27 mouse cellular contexts compared by ENCODE assay signal in genomic region chr7:74045166-74045957, GRCm38 (mm10). TPM values are rescaled to one million over a fixed set of nuclear protein-coding genes. Genes with fewer than 3 reads are reported as not detected.
"Had no signal": no experiment of that assay in that cellular context is flagged by ENCODE, and none has a peak within 500 bp of the region (broad histone marks: within the 10 kb centered on the region; RNA-seq: fewer than 3 reads in every experiment).

No protein-coding gene starts in this region.

- H3K27ac ChIP-seq: kidney, embryonic 15.5 days; left cerebral cortex, adult 2 months; limb, embryonic 12.5 days; limb, embryonic 15.5 days; liver, embryonic 14.5 days; macrophage; neural tube, embryonic 13.5 days; stomach, postnatal 0 days had no signal

- H3K9me3 ChIP-seq: kidney, embryonic 15.5 days; limb, embryonic 12.5 days; limb, embryonic 15.5 days; neural tube, embryonic 13.5 days had no signal

- H3K4me2 ChIP-seq: kidney, embryonic 15.5 days; limb, embryonic 12.5 days; limb, embryonic 15.5 days; liver, embryonic 11.5 days; lung, embryonic 14.5 days; neural tube, embryonic 13.5 days had no signal

- H3K9ac ChIP-seq: kidney, embryonic 15.5 days; limb, embryonic 12.5 days; limb, embryonic 15.5 days; liver, embryonic 14.5 days; liver, postnatal 0 days; lung, embryonic 14.5 days; neural tube, embryonic 13.5 days had no signal

- H3K27me3 ChIP-seq: kidney, embryonic 15.5 days; limb, embryonic 12.5 days; limb, embryonic 15.5 days; neural tube, embryonic 13.5 days had no signal

- H3K4me1 ChIP-seq: limb, embryonic 12.5 days had no signal

- ATAC-seq: liver, postnatal 0 days; lung, postnatal 0 days had no signal

- H3K4me3 ChIP-seq: kidney, embryonic 15.5 days; left cerebral cortex, adult 2 months; limb, embryonic 12.5 days; limb, embryonic 15.5 days; myocyte; neural tube, embryonic 13.5 days had no signal

- H3K36me3 ChIP-seq: kidney, embryonic 15.5 days; limb, embryonic 12.5 days; limb, embryonic 15.5 days; neural tube, embryonic 13.5 days had no signal

- DNase-seq: kidney, adult 11 months; kidney, adult 8-10 months; kidney, postnatal 10 days; kidney, postnatal 36 days; layer of hippocampus, postnatal 36 days; left cerebral cortex, postnatal 4 days; liver, postnatal 0 days; lung, embryonic 14.5 days; right cerebral cortex, adult 18-20 months; right cerebral cortex, postnatal 14 days; right cerebral cortex, postnatal 4 days; thymus, adult 2 months; thymus, postnatal 14 days; thymus, postnatal 4 days had no signal

RNA-seq across cellular contexts. Expression of gene St8sia2, which starts 31.9 kb away (rescaled TPM):
- total RNA-seq: monocyte, adult 5-6 weeks; neutrophil, adult 5-6 weeks had no signal
- polyA plus RNA-seq: liver, postnatal 0 days; macrophage had no signal
